Mouse (Mus musculus) CD4-positive helper T cell, adult 2 months (primary cell): ENCODE data around the gene Hebp1.

Source experiments
- DNase-seq: peaks from one replicate; pipeline ENCODE4 v3.0.0-alpha.2; 2012; ENCODE audit warnings: low read depth, missing footprints, low spot score

Hebp1 gene

DNA sequence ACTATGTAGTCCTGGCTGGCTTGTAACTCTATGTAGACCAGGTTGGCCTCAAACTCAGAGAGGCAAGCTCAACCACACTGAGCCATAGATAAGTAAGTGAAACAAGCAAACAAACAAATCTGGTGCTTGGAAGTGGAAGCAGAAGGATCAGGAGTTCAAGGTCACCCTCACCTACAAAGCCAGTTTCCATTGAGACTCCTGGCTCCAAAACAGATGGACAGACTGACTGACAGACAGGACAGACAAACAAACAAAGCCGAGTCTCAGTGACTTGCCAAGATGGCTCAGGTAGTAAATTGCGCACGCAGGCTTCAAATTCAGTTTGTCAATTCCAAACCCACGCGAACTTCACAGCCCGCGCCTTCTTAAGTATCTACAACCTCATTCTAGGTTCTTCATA, 376 bp downstream of the Hebp1 start:
- DNase-seq, result peak; percentile 10

DNA sequence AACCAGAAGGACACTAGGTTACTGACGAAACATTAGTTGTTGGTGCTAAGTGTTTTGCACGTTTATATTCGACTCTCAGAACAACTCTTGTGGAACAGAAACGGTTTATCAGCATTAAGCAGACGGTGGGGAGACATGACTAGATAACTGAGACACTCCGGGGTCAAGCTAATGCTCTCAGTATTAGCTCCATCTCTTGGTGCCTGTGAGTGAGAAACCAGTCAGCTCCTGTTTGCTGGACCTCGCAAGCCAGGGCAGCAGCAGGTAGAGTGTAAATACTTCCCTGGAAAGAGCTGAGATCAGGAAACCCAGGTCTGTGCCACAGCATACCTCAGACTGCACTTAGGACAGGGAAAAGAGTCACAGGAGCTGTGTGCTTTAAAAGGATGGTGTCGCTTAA, 1.1 kb downstream of the Hebp1 start:
- DNase-seq, result no peak

DNA sequence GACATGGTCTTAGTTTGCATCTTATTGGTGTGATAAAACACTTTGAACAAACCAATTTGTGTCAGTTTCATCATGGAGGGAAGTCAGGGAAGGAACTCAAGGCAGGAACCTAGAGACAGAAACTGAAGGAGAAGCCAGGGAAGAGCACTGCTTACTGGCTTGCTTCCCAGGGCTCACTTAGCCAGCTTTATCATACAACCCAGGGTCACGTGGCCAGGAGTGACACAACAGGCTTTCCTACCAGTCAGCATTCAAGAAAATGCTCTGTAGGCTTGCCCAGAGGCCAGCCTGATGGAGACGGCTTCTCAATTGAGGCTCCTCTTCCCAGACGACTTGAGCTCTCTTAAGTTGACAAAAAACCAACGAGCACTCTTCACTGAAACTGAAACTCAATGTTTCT, 2.9 kb downstream of the Hebp1 start:
- DNase-seq, result no peak

DNA sequence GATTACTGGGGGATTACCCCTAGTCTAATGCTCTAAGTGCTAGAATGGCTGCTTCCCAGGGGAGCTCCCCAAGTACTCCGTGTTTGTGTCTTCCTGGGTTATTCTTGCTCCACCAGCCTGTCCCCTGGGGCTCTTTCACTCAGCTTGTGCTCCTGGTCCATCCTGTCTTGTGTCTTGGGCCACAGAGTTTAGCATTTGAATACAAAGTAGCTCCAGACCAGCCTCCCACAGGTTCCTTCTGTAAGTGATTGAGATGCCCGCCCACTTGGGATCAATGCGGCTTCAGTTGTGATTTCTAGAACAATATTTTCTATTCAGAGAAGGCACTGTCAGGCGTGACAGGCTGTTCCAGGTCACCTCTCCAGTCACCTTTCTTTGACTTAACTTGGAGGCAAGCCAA, 4.1 kb downstream of the Hebp1 start:
- no peak for DNase-seq

DNA sequence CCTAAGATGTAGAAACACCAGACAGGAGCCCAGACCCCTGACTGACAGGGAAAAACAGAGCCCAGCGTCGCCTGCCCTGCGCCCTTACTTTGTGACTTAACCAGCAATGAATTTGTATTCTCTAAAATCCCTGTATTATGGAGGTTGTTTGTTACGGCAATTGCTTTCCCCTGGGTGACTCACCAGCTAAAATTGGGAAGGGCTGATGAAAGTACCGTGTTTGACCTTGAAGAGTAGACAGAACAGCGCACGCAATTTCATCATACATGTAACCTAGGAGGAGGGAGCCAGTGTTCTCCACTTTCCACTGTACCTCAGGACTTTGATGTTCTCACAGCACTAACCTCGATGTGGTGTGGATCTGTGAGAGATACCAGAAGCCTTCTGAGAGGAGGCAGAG, 4.8 kb downstream of the Hebp1 start:
- no peak for DNase-seq

DNA sequence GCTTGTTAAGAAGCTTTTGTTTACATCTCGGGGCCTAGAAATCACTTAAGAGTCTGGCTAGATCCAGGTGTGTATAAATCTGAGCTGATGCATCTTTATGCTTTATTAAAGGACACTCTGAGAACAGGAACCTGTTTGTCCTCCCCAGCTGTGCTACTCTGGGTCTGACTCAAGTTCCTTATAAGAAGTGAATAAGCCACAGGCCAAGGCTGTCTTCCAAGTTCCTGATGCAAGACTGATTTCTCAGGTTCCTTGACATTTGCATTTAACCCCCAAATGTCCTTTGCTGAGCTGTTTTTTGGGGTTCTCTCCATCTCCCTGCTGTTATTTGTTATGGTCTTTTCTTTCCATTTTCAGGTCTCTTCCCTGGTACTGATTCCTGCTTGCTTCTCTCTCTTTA, 5.9 kb downstream of the Hebp1 start:
- DNase-seq, result no peak

DNA sequence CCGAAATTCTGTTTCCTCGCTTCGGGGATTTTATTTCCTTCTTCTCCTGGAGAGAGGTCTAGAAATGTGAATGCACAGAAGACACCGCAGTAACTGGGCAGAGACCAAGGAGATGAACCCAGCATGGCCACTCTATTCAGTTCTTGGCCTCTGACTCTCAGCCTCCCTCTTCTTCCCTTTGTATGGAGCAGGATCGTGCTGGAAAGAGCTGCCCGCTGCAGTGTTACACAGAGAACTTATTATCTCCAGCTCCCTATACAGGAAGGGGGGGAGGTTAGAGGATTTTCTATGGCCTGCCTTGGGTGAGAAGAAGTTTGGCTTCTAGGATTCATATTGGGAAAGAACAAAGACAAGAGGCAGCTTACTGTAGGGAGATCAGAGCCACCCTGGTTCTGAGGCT, 7.7 kb downstream of the Hebp1 start:
- no peak for DNase-seq

DNA sequence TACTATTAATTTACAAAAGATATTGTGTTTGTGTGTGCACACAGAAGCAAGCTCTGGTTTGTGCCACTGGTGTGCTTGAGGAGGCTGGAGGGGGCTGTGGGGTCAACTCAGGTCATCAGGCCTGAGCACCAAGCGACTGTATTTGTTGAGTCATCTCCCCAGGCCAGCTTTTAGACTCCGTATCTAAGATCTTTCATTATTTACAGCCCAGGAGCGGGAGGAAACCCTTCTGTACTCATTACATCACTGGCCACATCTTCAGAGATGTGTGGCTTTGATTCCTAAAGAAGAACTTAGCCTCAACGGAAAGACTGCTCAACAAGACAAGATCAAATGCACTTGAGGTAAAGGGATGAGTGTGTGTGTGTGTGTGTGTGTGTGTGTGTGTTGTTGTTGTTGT, 9.2 kb downstream of the Hebp1 start:
- no peak for DNase-seq

DNA sequence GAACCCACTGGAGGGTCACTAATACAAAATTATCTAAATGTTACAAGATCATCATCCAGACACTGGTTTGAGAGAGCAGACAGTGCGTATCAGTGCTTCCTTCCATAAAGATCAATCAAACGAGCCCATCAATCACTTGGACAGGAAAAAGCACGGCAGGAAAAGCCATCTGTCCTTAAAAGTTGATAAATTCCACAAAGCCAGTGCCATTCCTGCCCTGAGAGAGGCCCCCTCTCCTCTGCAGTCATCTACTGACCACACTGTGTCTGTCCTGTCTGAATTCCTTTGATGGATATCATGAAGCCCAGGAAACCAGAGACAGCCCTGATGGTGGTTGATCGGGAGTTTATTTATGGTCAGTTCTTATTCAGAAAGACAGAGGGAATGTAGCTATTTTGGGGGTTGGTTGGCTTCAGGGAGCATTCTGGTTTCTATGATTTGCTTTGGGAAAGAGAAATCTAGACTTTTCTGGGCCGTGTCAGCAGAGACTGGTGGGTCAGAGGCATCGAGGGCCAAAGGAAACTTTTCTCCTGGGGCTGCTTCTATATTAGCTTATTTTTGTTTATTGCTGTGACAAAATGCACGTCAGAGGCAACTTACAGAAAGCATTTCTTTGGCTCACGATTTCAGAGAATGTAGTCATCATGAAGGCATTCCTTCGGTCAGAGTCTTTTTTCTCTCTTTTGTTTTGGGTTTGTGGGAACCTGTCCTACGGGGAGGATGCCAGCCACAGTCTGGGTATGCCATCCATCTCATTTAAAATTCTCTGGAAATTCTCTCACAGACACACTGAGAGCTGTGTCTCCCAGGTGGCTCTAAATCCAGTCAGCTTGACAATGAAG, 10.5 kb downstream of the Hebp1 start:
- DNase-seq, result no peak

DNA sequence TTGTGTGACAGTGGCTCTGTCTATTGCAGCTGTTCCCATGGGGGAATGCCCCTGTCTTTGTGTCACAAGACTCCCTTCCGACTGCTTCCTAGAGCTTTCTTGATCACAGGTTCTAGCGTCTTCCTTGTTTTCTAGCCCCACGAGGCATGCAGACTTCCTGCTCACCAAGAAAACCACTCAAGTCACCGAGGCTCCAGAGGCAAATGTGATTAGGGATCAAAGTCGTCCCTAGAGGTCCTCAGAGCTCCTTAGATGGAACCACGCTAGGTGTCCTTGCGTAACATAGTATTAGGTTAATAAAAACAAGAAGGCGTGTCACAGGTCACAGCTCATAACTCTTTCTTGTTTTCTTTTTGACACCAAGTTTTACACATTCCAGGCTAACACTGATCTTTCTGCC, 13.9 kb downstream of the Hebp1 start:
- no peak for DNase-seq

DNA sequence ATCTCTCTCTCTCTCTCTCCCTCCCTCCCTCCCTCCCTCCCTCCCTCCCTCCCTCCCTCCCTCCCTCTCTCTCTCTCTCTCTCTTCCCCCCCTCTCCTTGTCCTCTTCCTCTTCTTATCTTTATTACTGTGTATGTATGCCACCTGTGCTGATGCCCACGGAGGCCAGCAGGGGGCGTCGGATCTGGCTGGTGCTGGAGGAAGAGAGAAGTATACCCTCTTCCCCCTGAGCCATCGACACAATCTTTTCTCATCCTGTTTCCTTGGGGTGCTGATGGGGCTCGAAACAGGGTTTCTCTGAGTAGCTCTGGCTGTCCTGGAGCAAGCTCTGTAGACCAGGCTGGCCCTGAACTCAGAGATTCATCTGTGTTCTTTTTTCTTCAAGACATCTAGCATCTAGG, 14.9 kb downstream of the Hebp1 start:
- no peak for DNase-seq

DNA sequence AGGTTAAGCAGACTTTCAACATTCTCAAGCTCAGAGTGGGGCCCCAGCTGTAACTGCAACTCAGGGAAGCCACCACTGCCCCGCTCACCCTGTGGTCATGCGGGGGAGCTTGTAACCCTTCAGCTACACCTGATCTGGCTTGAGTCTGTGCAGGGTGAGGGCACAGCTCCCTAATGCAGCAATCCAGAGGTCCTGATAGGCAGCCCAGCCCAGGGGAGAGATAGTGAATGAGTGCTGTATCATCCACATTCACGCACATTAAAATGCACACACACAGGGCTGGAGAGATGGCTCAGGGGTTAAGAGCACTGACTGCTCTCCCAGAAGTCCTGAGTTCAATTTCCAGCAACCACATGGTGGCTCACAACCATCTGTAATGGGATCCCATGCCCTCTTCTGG, 19.2 kb downstream of the Hebp1 start:
- no peak for DNase-seq

DNA sequence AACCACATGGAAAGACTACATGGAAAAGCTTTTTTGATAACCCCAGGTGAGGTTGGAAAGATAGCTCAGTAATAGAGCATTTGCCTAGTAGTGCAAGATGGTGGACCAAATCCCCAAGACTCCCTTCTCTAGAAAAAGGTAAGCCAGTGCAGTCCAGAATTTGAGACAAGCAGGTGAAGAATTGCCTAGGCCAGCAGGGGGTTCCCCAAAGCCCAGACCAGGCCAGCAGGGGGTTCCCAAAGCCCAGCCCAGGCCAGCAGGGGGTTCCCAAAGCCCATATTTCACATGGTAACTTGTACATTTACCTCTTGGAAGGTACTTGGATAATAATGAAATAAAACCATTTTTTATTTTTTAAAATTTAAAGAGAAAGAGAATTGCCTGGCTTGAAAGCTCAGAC, 20.6 kb downstream of the Hebp1 start:
- DNase-seq, result no peak

DNA sequence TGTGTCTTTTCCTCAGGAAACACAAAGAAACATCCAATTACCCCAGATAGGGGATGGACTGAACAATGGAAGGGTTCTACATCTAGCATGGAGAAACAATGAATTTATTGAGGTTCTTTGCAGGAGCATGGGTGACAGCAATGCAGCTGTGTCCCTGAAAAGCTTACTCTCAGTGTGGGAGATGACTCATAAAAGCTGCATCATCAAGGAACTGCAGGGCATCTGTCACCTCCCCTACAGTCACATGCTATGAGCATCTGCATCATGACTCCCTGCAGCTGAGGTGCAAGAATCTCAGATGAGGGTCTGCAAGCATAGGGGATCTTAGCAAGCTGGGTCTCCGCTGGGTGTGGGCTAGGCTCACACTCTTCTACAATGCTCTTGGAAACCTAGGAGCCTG, 22.8 kb downstream of the Hebp1 start:
- DNase-seq, result no peak

DNA sequence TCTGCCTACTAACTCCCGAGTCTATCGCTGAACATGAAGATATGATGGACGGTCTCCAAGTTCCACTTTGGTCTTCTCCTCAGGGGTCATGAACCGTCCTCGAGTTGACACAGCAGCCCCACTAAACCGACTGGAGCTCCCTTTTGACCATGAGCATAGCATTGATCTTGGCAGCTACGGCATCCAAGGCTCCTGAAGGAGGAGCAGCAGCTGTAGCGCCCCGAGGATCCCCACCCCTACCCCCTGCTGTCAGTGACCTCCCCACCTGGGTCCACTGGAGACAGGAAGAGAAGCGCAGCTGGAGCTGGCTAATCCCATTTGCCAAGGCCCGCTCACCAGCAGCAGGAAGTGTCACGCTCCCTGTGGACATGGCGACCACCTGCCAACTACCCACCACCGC, 26.1 kb downstream of the Hebp1 start:
- no peak for DNase-seq

DNA sequence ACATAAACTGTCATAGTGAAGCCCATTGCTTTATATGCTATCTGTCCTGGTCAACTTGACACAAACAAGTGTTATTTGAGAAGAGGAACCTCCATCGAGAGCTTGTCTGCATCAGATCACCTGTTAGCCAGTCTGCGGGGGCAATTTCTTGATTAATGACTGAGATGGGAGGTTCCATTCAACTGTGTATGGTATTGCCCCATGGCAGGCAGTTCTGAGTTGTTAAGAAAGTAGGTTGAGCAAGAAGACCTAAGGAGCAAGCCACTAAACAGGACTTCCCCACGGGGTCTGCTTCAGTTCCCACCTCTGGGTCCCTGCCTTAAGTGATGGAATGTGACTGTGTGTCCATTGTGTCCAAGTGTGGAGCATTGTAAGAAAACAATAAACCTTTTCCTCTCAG, 28.6 kb downstream of the Hebp1 start:
- DNase-seq, result no peak

DNA sequence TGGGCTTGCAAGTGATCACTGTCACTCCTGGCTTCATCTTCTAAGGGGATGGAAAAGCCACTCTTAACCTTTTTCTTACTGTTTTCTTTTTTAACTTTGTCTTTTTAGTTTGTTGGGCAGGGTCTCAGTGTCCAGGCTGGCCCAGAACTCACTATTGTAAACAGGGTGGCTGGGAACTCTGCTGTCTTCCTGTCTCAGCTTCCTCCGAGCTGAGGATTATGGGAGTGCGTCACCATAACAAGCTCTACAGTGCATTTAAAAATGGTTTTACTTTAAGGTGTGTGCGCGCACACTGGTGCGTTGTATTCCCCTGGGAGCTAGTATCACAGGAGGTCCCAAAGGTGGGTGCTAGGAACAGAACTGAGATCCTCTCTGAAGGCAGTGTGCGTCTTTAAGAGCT, 29.4 kb downstream of the Hebp1 start:
- DNase-seq, result no peak

DNA sequence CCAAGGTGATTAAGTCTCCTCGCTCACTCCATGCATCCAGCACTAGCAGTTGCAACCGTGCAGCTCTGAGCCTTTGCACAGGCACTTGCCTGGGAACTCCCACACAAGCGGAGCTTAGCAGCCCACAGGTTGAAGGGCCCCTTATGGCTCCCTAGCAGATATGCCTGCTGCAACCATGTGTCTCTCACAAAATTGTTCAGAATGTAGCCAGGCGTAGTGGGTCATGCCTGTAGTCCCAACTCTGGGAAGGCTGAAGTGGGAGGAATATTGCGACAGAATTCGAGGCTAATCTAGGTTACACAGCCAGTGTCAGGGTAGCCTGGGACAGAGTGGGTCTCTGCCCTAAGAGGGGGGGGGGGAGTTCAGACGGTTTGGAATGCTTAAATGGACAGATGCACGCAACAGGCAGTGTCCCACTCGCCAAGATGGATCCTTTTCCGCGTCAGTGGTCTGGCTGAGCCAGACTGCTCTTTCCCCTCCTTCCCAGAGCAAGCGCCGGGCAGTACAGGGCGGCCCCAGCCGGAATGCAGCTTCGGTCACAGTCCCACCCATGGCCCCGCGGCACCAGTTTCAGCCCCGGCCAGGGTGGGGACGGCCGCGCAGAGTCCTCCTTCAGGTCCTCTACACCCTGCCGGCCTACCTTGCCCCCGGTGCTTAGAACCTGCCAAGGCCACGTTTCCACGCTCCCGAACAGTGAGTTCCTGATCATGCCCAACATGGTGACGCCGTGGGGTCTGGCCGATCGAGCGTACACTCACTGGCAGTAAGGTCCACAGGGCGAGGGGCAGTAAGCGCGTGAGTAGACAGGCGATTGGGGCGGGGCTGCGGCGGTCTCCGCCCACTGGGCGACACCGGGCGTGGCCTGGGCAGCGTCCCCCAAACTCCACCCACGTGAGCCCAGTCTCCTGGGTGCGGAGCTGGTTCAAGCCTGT, 30.2 kb downstream of the Hebp1 start:
- peak; percentile 42 for DNase-seq

DNA sequence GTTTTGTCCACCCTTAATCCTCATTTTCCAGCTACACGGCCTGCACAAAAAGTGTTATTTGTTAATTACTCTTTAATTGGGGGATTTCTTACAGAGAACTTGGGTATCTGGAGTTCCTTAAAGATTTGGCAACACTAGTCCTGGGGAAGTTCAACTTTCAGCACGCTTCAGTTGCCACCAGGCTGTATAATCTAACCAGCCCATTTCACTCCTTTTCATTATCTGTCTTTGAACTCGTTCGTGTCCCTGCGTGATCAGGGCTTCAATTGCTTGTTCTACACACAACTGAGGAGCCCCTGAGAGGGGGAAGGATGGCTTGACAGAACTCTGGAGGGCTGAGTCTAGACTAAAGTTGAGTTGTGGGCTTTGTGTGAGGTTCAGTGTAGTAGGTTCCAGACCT, 31.1 kb downstream of the Hebp1 start:
- DNase-seq, result no peak

DNA sequence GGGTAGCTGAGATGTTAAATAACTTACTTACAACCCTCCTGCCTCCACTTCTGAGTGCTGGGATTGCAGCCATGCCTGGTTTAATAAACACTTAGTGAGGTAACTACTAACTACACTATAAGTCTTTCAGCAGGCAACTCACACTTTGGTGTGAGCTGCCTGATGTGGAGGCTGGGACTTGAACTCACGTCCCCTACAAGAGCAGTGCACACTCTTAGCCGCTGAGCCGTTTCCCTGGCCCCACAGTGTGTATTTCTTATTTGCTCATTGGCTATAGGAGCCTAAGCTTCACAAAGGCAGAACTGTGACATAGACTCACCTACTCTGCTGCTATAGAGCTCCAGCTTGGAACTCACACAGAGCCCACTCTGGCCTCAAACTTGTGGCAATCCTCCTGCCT, 31.6 kb downstream of the Hebp1 start:
- no peak for DNase-seq

DNA sequence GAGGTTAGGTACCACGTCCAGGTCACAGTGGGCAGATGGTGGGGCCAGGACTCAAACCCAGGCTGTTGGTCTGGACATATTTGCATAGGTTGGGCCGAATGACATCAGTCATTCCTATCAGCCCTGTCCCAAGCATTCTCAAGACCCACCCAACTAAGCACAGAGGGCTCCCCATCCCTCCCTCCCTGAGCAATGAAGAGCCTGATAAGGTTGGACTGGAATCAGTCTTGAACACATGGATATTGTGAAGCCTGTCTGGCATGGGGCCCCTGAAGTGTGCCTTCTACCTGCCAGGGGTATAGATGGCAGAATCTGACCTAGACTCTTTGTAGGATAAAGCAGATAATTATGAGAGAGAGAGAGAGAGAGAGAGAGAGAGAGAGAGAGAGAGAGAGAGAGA, 32.1 kb downstream of the Hebp1 start:
- DNase-seq, result no peak

DNA sequence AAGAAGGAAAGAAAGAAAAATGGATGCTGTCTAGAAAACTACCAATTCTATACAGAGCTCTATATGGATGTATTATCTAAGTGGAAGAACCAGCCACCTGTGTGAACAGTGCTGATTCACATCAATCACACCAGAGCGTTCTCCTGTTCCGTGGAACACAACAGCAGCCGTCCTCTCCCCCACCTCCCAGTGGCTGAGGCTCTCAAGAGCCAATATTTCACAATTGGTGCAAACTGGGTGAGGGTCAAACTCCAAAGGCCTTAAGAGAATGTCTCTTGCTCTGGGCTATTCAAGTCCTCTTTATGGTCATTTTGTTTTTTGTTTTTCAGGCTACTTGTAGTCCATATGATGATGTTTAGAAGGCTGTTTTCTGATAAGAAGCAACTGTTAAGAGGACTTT, 32.6 kb downstream of the Hebp1 start:
- no peak for DNase-seq

DNA sequence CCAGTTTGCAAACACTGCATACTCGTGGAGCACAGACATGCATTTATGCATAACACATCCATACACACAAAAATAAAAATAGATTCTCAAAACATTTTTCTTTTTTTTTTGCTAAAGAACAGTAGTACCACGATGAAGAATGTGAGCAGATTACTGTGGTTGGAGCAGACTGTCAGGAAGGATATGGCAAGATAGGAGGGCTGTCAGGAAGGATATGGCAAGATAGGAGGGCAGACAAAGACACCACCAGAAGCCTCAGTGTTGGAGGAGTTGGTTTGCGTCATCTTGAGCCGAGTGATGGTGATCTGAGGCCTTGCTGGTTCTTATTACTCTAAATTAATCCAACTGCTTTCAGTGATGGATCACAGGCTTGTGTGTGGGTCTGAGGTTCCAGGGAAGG, 35.0 kb downstream of the Hebp1 start:
- DNase-seq, result no peak
